Mouse (Mus musculus) testis, adult 2 months (tissue): Measurements from ENCODE around the gene Chka. TPM values are rescaled to one million over a fixed set of nuclear protein-coding genes. Genes with fewer than 3 reads are reported as not detected.

Experiments
- H3K27ac ChIP-seq: fragments of 200-500 bp; 2 replicates; pipeline ENCODE4 v1.5.1; 2012; ENCODE audit warnings: low read depth, low read length; ENCODE audit not compliant: control insufficient read depth, insufficient read depth
- H3K27me3 ChIP-seq: fragments of 200-500 bp; 2 replicates; pipeline ENCODE4 v1.6.1; 2012; ENCODE audit warnings: mild to moderate bottlenecking, low read length, moderate library complexity; ENCODE audit not compliant: control insufficient read depth, insufficient read depth
- H3K36me3 ChIP-seq: fragments of 200-500 bp; 2 replicates; pipeline ENCODE4 v1.6.1; 2012; ENCODE audit warnings: mild to moderate bottlenecking, low read length; ENCODE audit not compliant: control insufficient read depth, insufficient read depth
- H3K4me1 ChIP-seq: fragments of 200-500 bp; 2 replicates; pipeline ENCODE4 v1.6.1; 2012; ENCODE audit warnings: low read length; ENCODE audit not compliant: control insufficient read depth, insufficient read depth
- H3K4me3 ChIP-seq: fragments of 200-500 bp; 2 replicates; pipeline ENCODE4 v1.5.1; 2012; ENCODE audit warnings: low read depth, mild to moderate bottlenecking, low read length, moderate library complexity, mixed read lengths; ENCODE audit not compliant: control insufficient read depth
- CTCF ChIP-seq: fragments of 200-500 bp; IDR thresholded peaks from 2 replicates; pipeline ENCODE4 v1.5.1; 2012; ENCODE audit warnings: low read depth, mild to moderate bottlenecking, inconsistent platforms, low read length, moderate library complexity; ENCODE audit not compliant: control insufficient read depth, insufficient read depth, insufficient replicate concordance
- POLR2A ChIP-seq: fragments of 200-500 bp; IDR thresholded peaks from 2 replicates; pipeline ENCODE4 v1.6.1; 2012; ENCODE audit warnings: low read depth, mild to moderate bottlenecking, inconsistent platforms, low read length, moderate library complexity; ENCODE audit not compliant: control insufficient read depth
- polyA plus RNA-seq: library from polyadenylated mRNA; depleted of rRNA; stranded (reverse); fragments of >200 nt; gene quantifications from 2 replicates; pipeline ENCODE4 v1.2.3, GENCODE M21; 2012; rRNA removed

Chka gene
- 85.7 and 90.2 TPM in 2 replicates for polyA plus RNA-seq

- H3K4me1 ChIP-seq = peaks cover 12% of the 10 kb centered on the region
- TF ChIP-seq CTCF (no peak), POLR2A (peak; percentile 98)
- H3K4me3 ChIP-seq = peak within 1 kb of the TSS; percentile 96
- no peaks in the 10 kb centered on the region; the same call in 1 of the 2 replicates for H3K36me3 ChIP-seq
- H3K27me3 ChIP-seq = no peaks in the 10 kb centered on the region
- H3K27ac ChIP-seq = peak within 1 kb of the TSS; percentile 87
Measured at GRCm38 (mm10) chr19:3851502-3851962, at the start of gene Chka. Gene Chka (plus strand): TSS chr19:3851773.

GRCm38 (mm10) chr19:3805526-3805925 is 46.0 kb upstream of the Chka start:
- H3K4me3 ChIP-seq = no peak overlapping the region
- H3K36me3 ChIP-seq = peaks cover 4% of the 10 kb centered on the region
- TF ChIP-seq CTCF (no peak), POLR2A (no peak)
- no peak overlapping the region for H3K27ac ChIP-seq
- H3K27me3 ChIP-seq = no peaks in the 10 kb centered on the region
- H3K4me1 ChIP-seq = no peaks in the 10 kb centered on the region

- no peak overlapping the region for H3K27ac ChIP-seq
- H3K36me3 ChIP-seq = no peaks in the 10 kb centered on the region; the same call in none of the 2 replicates
- no peak overlapping the region for H3K4me3 ChIP-seq
- no peaks in the 10 kb centered on the region for H3K27me3 ChIP-seq
- H3K4me1 ChIP-seq = no peaks in the 10 kb centered on the region
- TF ChIP-seq POLR2A (no peak), CTCF (no peak)
Measured at GRCm38 (mm10) chr19:3810536-3811233, 40.9 kb upstream of the Chka start.

GRCm38 (mm10) chr19:3814461-3814860 is 37.1 kb upstream of the Chka start:
- TF ChIP-seq CTCF = no peak
- no peak for TF ChIP-seq POLR2A
- H3K27me3 ChIP-seq = no peaks in the 10 kb centered on the region
- no peaks in the 10 kb centered on the region for H3K4me1 ChIP-seq
- no peak overlapping the region for H3K4me3 ChIP-seq
- no peak overlapping the region for H3K27ac ChIP-seq
- H3K36me3 ChIP-seq = no peaks in the 10 kb centered on the region; the same call in none of the 2 replicates

- Histone ChIP-seq H3K4me3 (no peak overlapping the region), H3K4me1 (no peaks in the 10 kb centered on the region), H3K27me3 (no peaks in the 10 kb centered on the region), H3K36me3 (no peaks in the 10 kb centered on the region; the same call in none of the 2 replicates), H3K27ac (no peak overlapping the region)
- no peak for TF ChIP-seq POLR2A
- no peak for TF ChIP-seq CTCF
Measured at GRCm38 (mm10) chr19:3815824-3816223, 35.7 kb upstream of the Chka start.

- Histone ChIP-seq H3K4me1 (no peaks in the 10 kb centered on the region), H3K36me3 (no peaks in the 10 kb centered on the region; the same call in none of the 2 replicates), H3K4me3 (no peak overlapping the region), H3K27ac (no peak overlapping the region), H3K27me3 (no peaks in the 10 kb centered on the region)
- TF ChIP-seq CTCF = no peak
- no peak for TF ChIP-seq POLR2A
Measured at GRCm38 (mm10) chr19:3819080-3819479, 32.5 kb upstream of the Chka start.

GRCm38 (mm10) chr19:3819899-3820444 is 31.6 kb upstream of the Chka start:
- no peaks in the 10 kb centered on the region for H3K36me3 ChIP-seq
- TF ChIP-seq POLR2A (no peak), CTCF (no peak)
- no peak overlapping the region for H3K4me3 ChIP-seq
- H3K27me3 ChIP-seq = no peaks in the 10 kb centered on the region
- no peaks in the 10 kb centered on the region for H3K4me1 ChIP-seq
- no peak overlapping the region for H3K27ac ChIP-seq

- Histone ChIP-seq H3K27me3 (no peaks in the 10 kb centered on the region), H3K36me3 (no peaks in the 10 kb centered on the region), H3K27ac (no peak overlapping the region), H3K4me3 (no peak overlapping the region), H3K4me1 (no peaks in the 10 kb centered on the region)
- TF ChIP-seq POLR2A = no peak
- TF ChIP-seq CTCF = no peak
Measured at GRCm38 (mm10) chr19:3825044-3825443, 26.5 kb upstream of the Chka start.
